Mouse (Mus musculus) liver, adult 2 months (tissue): ENCODE data around the gene Sgsm1.

Source experiments
- CTCF ChIP-seq: fragments of 200-500 bp; IDR thresholded peaks from 2 replicates; pipeline ENCODE4 v1.5.1; 2011; ENCODE audit warnings: low read depth, low read length, control low read depth
- POLR2A ChIP-seq: fragments of 200-500 bp; IDR thresholded peaks from 2 replicates; pipeline ENCODE4 v1.6.1; 2011; ENCODE audit warnings: low read length, control low read depth; ENCODE audit not compliant: insufficient read depth; ENCODE audit errors: extremely low read depth

- TF ChIP-seq CTCF (no peak), POLR2A (no peak)
Measured at GRCm38 (mm10) chr5:113330202-113330601, 19.6 kb upstream of the Sgsm1 start.
